Mouse (Mus musculus) liver, postnatal 0 days (tissue): ENCODE results near the gene Nupr1l.

Experiments used
- CTCF ChIP-seq: sonication (generic); IDR thresholded peaks from 2 replicates; pipeline ENCODE4 v1.5.1; 2016; ENCODE audit warnings: antibody characterized with exemption, low read depth
- EP300 ChIP-seq: IDR thresholded peaks from 2 replicates; pipeline ENCODE4 v1.6.1; 2016; ENCODE audit warnings: antibody characterized with exemption, low read depth, mild to moderate bottlenecking

DNA sequence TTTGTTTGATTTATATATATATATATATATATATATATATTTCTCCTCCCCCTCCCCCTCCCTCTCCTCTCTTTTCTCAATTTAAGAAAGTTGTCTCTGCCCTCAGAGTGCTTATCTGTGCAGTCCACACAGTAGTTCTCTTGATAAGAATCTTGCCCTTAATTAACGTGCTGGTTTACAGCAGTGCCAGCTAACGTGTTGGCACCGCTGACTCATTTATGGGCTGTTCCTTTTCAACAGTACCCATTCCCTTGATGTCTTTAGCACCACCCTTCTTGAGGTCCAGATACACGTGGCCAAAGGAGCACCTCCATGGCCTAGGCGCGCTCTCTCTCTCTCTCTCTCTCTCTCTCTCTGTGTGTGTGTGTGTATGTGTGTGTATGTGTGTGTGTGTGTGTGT lies 47.5 kb downstream of the Nupr1l start:
- no peak for TF ChIP-seq CTCF
- peak; percentile 84 for TF ChIP-seq EP300
